ENCODE assay signal across 18 mouse cellular contexts in genomic region chr2:91421641-91422040, GRCm38 (mm10). TPM values are rescaled to one million over a fixed set of nuclear protein-coding genes. Genes with fewer than 3 reads are reported as not detected.
A peak's percentile ranks its signal among the peaks of the same experiment; 100 is the strongest.
DNase-seq lines count a peak whose midpoint lies in the region; ATAC-seq and TF ChIP-seq lines count a peak whose summit lies in the region.
"Had no signal": no experiment of that assay in that cellular context is flagged by ENCODE, and none has a peak within 500 bp of the region (broad histone marks: within the 10 kb centered on the region; RNA-seq: fewer than 3 reads in every experiment).

No protein-coding gene starts in this region.

- 0 out of 2 replicates have a peak overlapping the region, but pooled peaks have one; percentile 24 for H3K27ac ChIP-seq in layer of hippocampus, adult 2 months
- H3K27ac ChIP-seq in kidney, embryonic 16.5 days (ENCODE audit: low read length), result no peak overlapping the region
- H3K27ac ChIP-seq in midbrain, embryonic 14.5 days (replicated peaks; ENCODE audit: low read depth, low read length), result no peak overlapping the region
- H3K27ac ChIP-seq: embryonic facial prominence, embryonic 10.5 days; embryonic facial prominence, embryonic 12.5 days; forebrain, embryonic 13.5 days had no signal

- H3K9ac ChIP-seq in kidney, embryonic 16.5 days (replicated peaks; ENCODE audit: low read length), result no peak overlapping the region
- no peak overlapping the region for H3K9ac ChIP-seq in midbrain, embryonic 14.5 days (replicated peaks; ENCODE audit: low read length)
- H3K9ac ChIP-seq: embryonic facial prominence, embryonic 12.5 days; forebrain, embryonic 13.5 days had no signal

- DNase-seq in layer of hippocampus, adult 2 months (ENCODE audit: low spot score in 2 of 2), result no peak
- no peak for DNase-seq in layer of hippocampus, postnatal 10 days (ENCODE audit: low spot score in 2 of 2)
- peak; percentile 35 for DNase-seq in R1 (ENCODE audit: low read depth, low spot score)
- DNase-seq in midbrain, embryonic 14.5 days, result no peak
- DNase-seq: adrenal gland, adult 2 months; adrenal gland, postnatal 10 days; adrenal gland, postnatal 25 days; cerebellum, adult 11-12 months; cerebellum, adult 2 months; cerebellum, adult 9-10 months; cerebellum, postnatal 10 days; cerebellum, postnatal 25 days had no signal

- H3K4me2 ChIP-seq in kidney, embryonic 16.5 days (replicated peaks; ENCODE audit: low read depth, low read length), result no peak overlapping the region
- no peak overlapping the region for H3K4me2 ChIP-seq in midbrain, embryonic 14.5 days (ENCODE audit: low read length)
- H3K4me2 ChIP-seq: embryonic facial prominence, embryonic 12.5 days; forebrain, embryonic 13.5 days had no signal

- peaks cover 3% of the 10 kb centered on the region; the same call in 1 of the 2 replicates for H3K4me1 ChIP-seq in kidney, embryonic 16.5 days (ENCODE audit: insufficient read depth, low read length)
- H3K4me1 ChIP-seq in midbrain, embryonic 14.5 days (ENCODE audit: control insufficient read depth, insufficient read depth, low read length), result no peaks in the 10 kb centered on the region
- H3K4me1 ChIP-seq: embryonic facial prominence, embryonic 12.5 days had no signal

- TF ChIP-seq CTCF in layer of hippocampus, adult 2 months (conservative IDR thresholded peaks at IDR 0.05), result no peak

- no peak overlapping the region for H3K4me3 ChIP-seq in layer of hippocampus, adult 2 months
- no peak overlapping the region for H3K4me3 ChIP-seq in kidney, embryonic 16.5 days (ENCODE audit: low read length)
- no peak overlapping the region for H3K4me3 ChIP-seq in midbrain, embryonic 14.5 days (replicated peaks; ENCODE audit: low read depth, low read length)
- H3K4me3 ChIP-seq: embryonic facial prominence, embryonic 10.5 days; embryonic facial prominence, embryonic 12.5 days; forebrain, embryonic 13.5 days had no signal

- H3K36me3 ChIP-seq in kidney, embryonic 16.5 days (ENCODE audit: insufficient read depth, low read length), result peaks cover 5% of the 10 kb centered on the region; the same call in 1 of the 2 replicates
- peaks cover 10% of the 10 kb centered on the region; the same call in 1 of the 2 replicates for H3K36me3 ChIP-seq in midbrain, embryonic 14.5 days (ENCODE audit: control insufficient read depth, insufficient read depth, low read length)

- no peaks in the 10 kb centered on the region for H3K27me3 ChIP-seq in kidney, embryonic 16.5 days (ENCODE audit: insufficient read depth, low read length)
- no peaks in the 10 kb centered on the region for H3K27me3 ChIP-seq in midbrain, embryonic 14.5 days (ENCODE audit: control insufficient read depth, insufficient read depth, low read length)
- H3K27me3 ChIP-seq: embryonic facial prominence, embryonic 12.5 days; Patski had no signal

- ATAC-seq in kidney, embryonic 16.5 days (ENCODE audit: low FRiP score, low TSS enrichment), result no peak
- ATAC-seq in midbrain, embryonic 14.5 days (ENCODE audit: low FRiP score, low TSS enrichment), result no peak
- ATAC-seq: forebrain, embryonic 13.5 days; forebrain, embryonic 16.5 days; Patski had no signal

- WGBS in kidney, embryonic 16.5 days, result 89% methylated on average over 5 of the region's 5 CpGs
- WGBS in midbrain, embryonic 14.5 days, result 77% methylated on average over 5 of the region's 5 CpGs

- no peaks in the 10 kb centered on the region for H3K9me3 ChIP-seq in kidney, embryonic 16.5 days (ENCODE audit: low read length)
- H3K9me3 ChIP-seq in midbrain, embryonic 14.5 days (ENCODE audit: control insufficient read depth, low read length), result no peaks in the 10 kb centered on the region
- H3K9me3 ChIP-seq: embryonic facial prominence, embryonic 12.5 days; forebrain, embryonic 13.5 days had no signal

RNA-seq across cellular contexts. Expression of gene 1110051M20Rik, which starts 22.9 kb away (rescaled TPM):
- 100 to 1,000 TPM; 110 to 122 TPM for total RNA-seq in layer of hippocampus, adult 2 months (2021)
- 10 to 100 TPM; 92.9 to 96.2 TPM for total RNA-seq in layer of hippocampus, postnatal 10 days (2021)
- polyA plus RNA-seq in kidney, embryonic 16.5 days (2015; fragmentation: Nextera tagmentation; extraction: Ambion mirVana), result 66.9 and 68.9 TPM in 2 replicates
- 175 and 176 TPM in 2 replicates for polyA plus RNA-seq in midbrain, embryonic 14.5 days (2014; fragmentation: Nextera tagmentation; extraction: Ambion mirVana)

RNA-seq across cellular contexts. Expression of gene Lrp4, which starts 35.7 kb away (rescaled TPM):
- total RNA-seq in layer of hippocampus, adult 2 months (2021), result 10 to 100 TPM; 30.1 to 30.6 TPM
- 10 to 100 TPM; 36.2 to 40.1 TPM for total RNA-seq in layer of hippocampus, postnatal 10 days (2021)
- polyA plus RNA-seq in kidney, embryonic 16.5 days (2015; fragmentation: Nextera tagmentation; extraction: Ambion mirVana), result 7.6 and 9.0 TPM in 2 replicates
- polyA plus RNA-seq in midbrain, embryonic 14.5 days (2014; fragmentation: Nextera tagmentation; extraction: Ambion mirVana), result 2.8 and 4.7 TPM in 2 replicates
